Mouse (Mus musculus): ENCODE results near the gene Bnc2. TPM values are rescaled to one million over a fixed set of nuclear protein-coding genes. Genes with fewer than 3 reads are reported as not detected.

Gene Bnc2
- polyA plus RNA-seq, 1 experiment, result 4.5 TPM

GRCm38 (mm10) chr4:84540531-84540930 is 134.5 kb downstream of the Bnc2 start:
- Histone ChIP-seq H3K4me3 (ENCODE audit: insufficient read depth, poor library complexity, severe bottlenecking) (no peak overlapping the region), H3K36me3 (ENCODE audit: control insufficient read depth, insufficient read depth) (no peaks in the 10 kb centered on the region), H3K79me2 (ENCODE audit: control insufficient read depth, insufficient read depth) (no peaks in the 10 kb centered on the region), H3ac (ENCODE audit: control insufficient read depth, insufficient read length, low read depth) (no peak overlapping the region), H3K27me3 (ENCODE audit: control insufficient read depth, insufficient read depth, insufficient read length) (no peaks in the 10 kb centered on the region), H3K79me3 (ENCODE audit: low read depth) (no peaks in the 10 kb centered on the region)
- TF ChIP-seq FOSL1 (IDR thresholded peaks at IDR 0.05; ENCODE audit: insufficient read depth, low read length, poor library complexity, severe bottlenecking) (no peak), MYOD1 (IDR thresholded peaks at IDR 0.05; ENCODE audit: control insufficient read depth, insufficient read length, low read depth) (no peak), MAX (IDR thresholded peaks at IDR 0.05) (no peak), CEBPB (IDR thresholded peaks at IDR 0.05; ENCODE audit: low read depth) (no peak), MYOG (IDR thresholded peaks at IDR 0.05; ENCODE audit: control insufficient read depth, extremely low read depth, insufficient read length) (no peak), USF1 (IDR thresholded peaks at IDR 0.05; ENCODE audit: low read depth) (no peak), CTCF (IDR thresholded peaks at IDR 0.05; ENCODE audit: control insufficient read depth, insufficient read depth, insufficient read length) (no peak)

GRCm38 (mm10) chr4:84539396-84539795 is 135.7 kb downstream of the Bnc2 start:
- H3K36me3 ChIP-seq (ENCODE audit: control insufficient read depth, insufficient read depth), result no peaks in the 10 kb centered on the region

GRCm38 (mm10) chr4:84528886-84529789 is 145.9 kb downstream of the Bnc2 start:
- Histone ChIP-seq H3K4me3 (ENCODE audit: insufficient read depth, poor library complexity, severe bottlenecking) (no peak overlapping the region), H3K79me2 (ENCODE audit: control insufficient read depth, insufficient read depth) (no peaks in the 10 kb centered on the region), H3K36me3 (ENCODE audit: control insufficient read depth, insufficient read depth) (no peaks in the 10 kb centered on the region), H3ac (ENCODE audit: control insufficient read depth, insufficient read length, low read depth) (no peak overlapping the region), H3K79me3 (ENCODE audit: low read depth) (no peaks in the 10 kb centered on the region), H3K27me3 (ENCODE audit: control insufficient read depth, insufficient read depth, insufficient read length) (no peaks in the 10 kb centered on the region)
- TF ChIP-seq FOSL1 (IDR thresholded peaks at IDR 0.05; ENCODE audit: insufficient read depth, low read length, poor library complexity, severe bottlenecking), result no peak
- TF ChIP-seq MAX (IDR thresholded peaks at IDR 0.05), result no peak
- TF ChIP-seq CEBPB (IDR thresholded peaks at IDR 0.05; ENCODE audit: low read depth), result no peak
- no peak for TF ChIP-seq MYOG (IDR thresholded peaks at IDR 0.05; ENCODE audit: control insufficient read depth, extremely low read depth, insufficient read length)
- no peak for TF ChIP-seq USF1 (IDR thresholded peaks at IDR 0.05; ENCODE audit: low read depth)
- TF ChIP-seq MYOD1 (IDR thresholded peaks at IDR 0.05; ENCODE audit: control insufficient read depth, insufficient read length, low read depth), result no peak
- TF ChIP-seq CTCF (IDR thresholded peaks at IDR 0.05; ENCODE audit: control insufficient read depth, insufficient read depth, insufficient read length), result no peak

More at GRCm38 (mm10) chr4:84539396-84539795, 135.7 kb downstream of the Bnc2 start:
- Histone ChIP-seq H3K79me2 (ENCODE audit: control insufficient read depth, insufficient read depth) (no peaks in the 10 kb centered on the region), H3K79me3 (ENCODE audit: low read depth) (no peaks in the 10 kb centered on the region), H3ac (ENCODE audit: control insufficient read depth, insufficient read length, low read depth) (no peak overlapping the region), H3K4me3 (ENCODE audit: insufficient read depth, poor library complexity, severe bottlenecking) (no peak overlapping the region), H3K27me3 (ENCODE audit: control insufficient read depth, insufficient read depth, insufficient read length) (no peaks in the 10 kb centered on the region)
- TF ChIP-seq MAX (IDR thresholded peaks at IDR 0.05) (no peak), CEBPB (IDR thresholded peaks at IDR 0.05; ENCODE audit: low read depth) (no peak), FOSL1 (IDR thresholded peaks at IDR 0.05; ENCODE audit: insufficient read depth, low read length, poor library complexity, severe bottlenecking) (no peak), MYOG (IDR thresholded peaks at IDR 0.05; ENCODE audit: control insufficient read depth, extremely low read depth, insufficient read length) (no peak), USF1 (IDR thresholded peaks at IDR 0.05; ENCODE audit: low read depth) (no peak), CTCF (IDR thresholded peaks at IDR 0.05; ENCODE audit: control insufficient read depth, insufficient read depth, insufficient read length) (no peak), MYOD1 (IDR thresholded peaks at IDR 0.05; ENCODE audit: control insufficient read depth, insufficient read length, low read depth) (no peak)

DNA sequence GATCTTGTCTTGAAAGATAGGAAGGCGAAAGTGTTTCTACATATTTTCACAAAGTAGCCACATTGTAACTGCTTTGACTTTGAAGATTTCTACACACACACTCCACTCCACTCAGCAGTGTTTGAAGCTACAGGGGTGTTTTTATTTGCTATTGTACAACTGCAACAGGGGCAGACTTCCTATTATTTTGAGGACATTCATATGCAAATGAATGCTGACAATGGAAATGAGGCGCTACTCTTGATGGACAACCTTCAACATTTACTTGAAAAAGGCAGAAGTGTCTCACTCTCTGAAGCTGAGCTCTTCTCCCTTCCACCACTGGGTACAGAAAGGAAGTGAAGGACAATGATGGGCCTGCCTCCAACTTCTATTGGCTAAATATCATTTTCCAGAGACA is 146.7 kb downstream of the Bnc2 start:
- TF ChIP-seq USF1 (IDR thresholded peaks at IDR 0.05; ENCODE audit: low read depth) (no peak), CEBPB (IDR thresholded peaks at IDR 0.05; ENCODE audit: low read depth) (no peak), MAX (IDR thresholded peaks at IDR 0.05) (no peak), CTCF (IDR thresholded peaks at IDR 0.05; ENCODE audit: control insufficient read depth, insufficient read depth, insufficient read length) (no peak), MYOD1 (IDR thresholded peaks at IDR 0.05; ENCODE audit: control insufficient read depth, insufficient read length, low read depth) (no peak), MYOG (IDR thresholded peaks at IDR 0.05; ENCODE audit: control insufficient read depth, extremely low read depth, insufficient read length) (no peak), FOSL1 (IDR thresholded peaks at IDR 0.05; ENCODE audit: insufficient read depth, low read length, poor library complexity, severe bottlenecking) (no peak)
- no peaks in the 10 kb centered on the region for H3K79me2 ChIP-seq (ENCODE audit: control insufficient read depth, insufficient read depth)
- no peak overlapping the region for H3K4me3 ChIP-seq (ENCODE audit: insufficient read depth, poor library complexity, severe bottlenecking)
- H3ac ChIP-seq (ENCODE audit: control insufficient read depth, insufficient read length, low read depth), result no peak overlapping the region
- no peaks in the 10 kb centered on the region for H3K79me3 ChIP-seq (ENCODE audit: low read depth)
- H3K36me3 ChIP-seq (ENCODE audit: control insufficient read depth, insufficient read depth), result no peaks in the 10 kb centered on the region
- H3K27me3 ChIP-seq (ENCODE audit: control insufficient read depth, insufficient read depth, insufficient read length), result no peaks in the 10 kb centered on the region

DNA sequence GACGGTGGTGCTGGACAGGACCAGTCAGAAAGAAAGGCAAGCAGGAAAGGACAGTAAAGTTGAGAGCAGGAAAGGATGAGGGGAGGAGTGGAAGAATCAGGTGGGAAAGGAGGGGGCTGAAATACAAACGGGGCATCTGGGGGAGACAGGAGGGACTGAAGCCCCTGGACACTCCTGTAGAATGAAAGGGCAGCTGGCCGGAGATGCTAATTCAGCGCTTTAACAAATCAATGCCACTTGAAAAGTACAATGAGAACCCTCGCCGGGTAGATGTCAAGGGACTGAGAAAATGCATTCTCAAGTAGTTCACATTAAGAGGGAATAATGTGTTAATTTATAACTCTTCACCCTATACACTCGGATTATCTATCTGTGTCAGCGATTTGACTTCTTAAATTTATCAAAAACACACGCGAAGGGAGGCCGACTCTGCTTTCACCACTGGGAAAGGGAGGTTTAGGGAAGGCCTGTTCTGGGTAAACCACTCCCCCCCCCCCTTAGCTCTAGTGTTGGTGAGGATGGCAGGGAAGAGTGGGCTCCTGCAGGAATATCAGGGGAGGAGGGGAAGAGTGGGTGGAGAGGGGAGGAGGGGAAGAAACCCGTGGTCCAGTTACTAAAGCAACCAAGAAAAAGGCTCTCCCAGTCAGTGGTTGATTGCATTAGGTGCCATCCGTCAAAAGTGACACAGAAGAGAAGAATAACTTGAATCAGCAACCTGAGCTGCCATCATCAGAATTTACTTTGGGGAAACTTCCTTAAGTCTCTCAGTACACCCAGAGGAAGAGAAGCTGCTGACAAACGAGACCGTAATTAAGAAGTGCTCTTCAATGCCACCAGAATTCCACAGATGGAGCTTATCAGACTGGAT is 147.8 kb downstream of the Bnc2 start:
- Histone ChIP-seq H3K79me2 (ENCODE audit: control insufficient read depth, insufficient read depth) (no peaks in the 10 kb centered on the region), H3K79me3 (ENCODE audit: low read depth) (no peaks in the 10 kb centered on the region), H3K36me3 (ENCODE audit: control insufficient read depth, insufficient read depth) (no peaks in the 10 kb centered on the region), H3K27me3 (ENCODE audit: control insufficient read depth, insufficient read depth, insufficient read length) (no peaks in the 10 kb centered on the region), H3ac (ENCODE audit: control insufficient read depth, insufficient read length, low read depth) (no peak overlapping the region), H3K4me3 (ENCODE audit: insufficient read depth, poor library complexity, severe bottlenecking) (no peak overlapping the region)
- TF ChIP-seq FOSL1 (IDR thresholded peaks at IDR 0.05; ENCODE audit: insufficient read depth, low read length, poor library complexity, severe bottlenecking) (no peak), MAX (IDR thresholded peaks at IDR 0.05) (no peak), CTCF (IDR thresholded peaks at IDR 0.05; ENCODE audit: control insufficient read depth, insufficient read depth, insufficient read length) (no peak)
